Mouse (Mus musculus) urinary bladder, postnatal 36 days (tissue): ENCODE data around the gene Abcb4.
"Not testable (repeated sequence)": the region's sequence is repeated elsewhere in the genome, so short reads cannot be mapped to it uniquely, and the experiment has no call there.

ENCODE experiments used
- DNase-seq, 2 experiments: peaks; one replicate each; pipeline ENCODE4 v3.0.0; 2022; ENCODE audit warnings: low spot score in 2 of 2, mixed read lengths in 1 of 2

The Abcb4 gene

GRCm38 (mm10) chr5:8999108-8999507 lies 105.6 kb downstream of the Abcb4 start:
- DNase-seq = no peak

- DNase-seq = not testable (repeated sequence)
These were observed 106.5 kb downstream of the Abcb4 start for GRCm38 (mm10) chr5:9000006-9000405.

- DNase-seq = not testable (repeated sequence)
These were observed 113.1 kb downstream of the Abcb4 start for GRCm38 (mm10) chr5:9006585-9006984.
